18 mouse cellular contexts compared by ENCODE assay signal in genomic region chr7:142087069-142087652, GRCm38 (mm10). TPM values are rescaled to one million over a fixed set of nuclear protein-coding genes. Genes with fewer than 3 reads are reported as not detected.
DNase-seq lines count a peak whose midpoint lies in the region; ATAC-seq and TF ChIP-seq lines count a peak whose summit lies in the region.
"Had no signal": no experiment of that assay in that cellular context is flagged by ENCODE, and none has a peak within 500 bp of the region (broad histone marks: within the 10 kb centered on the region; RNA-seq: fewer than 3 reads in every experiment).

No protein-coding gene starts in this region.

- no peak for TF ChIP-seq CTCF in lung, adult 2 months (IDR thresholded peaks at IDR 0.05; ENCODE audit: insufficient read depth, low read length)

- no peak for TF ChIP-seq POLR2A in lung, adult 2 months (IDR thresholded peaks at IDR 0.05; ENCODE audit: borderline replicate concordance, extremely low read depth, low read depth, low read length)

- H3K27ac ChIP-seq in heart, embryonic 12.5 days (ENCODE audit: poor library complexity, severe bottlenecking): no peak overlapping the region; the same call in 1 of the 2 replicates
- no peak overlapping the region for H3K27ac ChIP-seq in intestine, embryonic 16.5 days (ENCODE audit: low read length)

- H3K4me3 ChIP-seq in heart, embryonic 12.5 days: no peak overlapping the region
- H3K4me3 ChIP-seq in intestine, embryonic 16.5 days (ENCODE audit: low read length): no peak overlapping the region
- no peak overlapping the region for H3K4me3 ChIP-seq in lung, adult 2 months (replicated peaks; ENCODE audit: extremely low read depth, low read depth, low read length)
- H3K4me3 ChIP-seq: megakaryocyte, embryonic 14.5 days had no signal

- 83% methylated on average over 1 of the region's 1 CpGs for WGBS in heart, embryonic 12.5 days
- 93% methylated on average over 1 of the region's 1 CpGs for WGBS in intestine, embryonic 16.5 days
- 80% methylated on average over 1 of the region's 1 CpGs for WGBS in lung, adult 2 months

- no peak overlapping the region for H3K4me2 ChIP-seq in heart, embryonic 12.5 days
- no peak overlapping the region for H3K4me2 ChIP-seq in intestine, embryonic 16.5 days (ENCODE audit: low read depth, low read length)

- H3K27me3 ChIP-seq in heart, embryonic 12.5 days (replicated peaks): peaks cover 28% of the 10 kb centered on the region
- peaks cover 13% of the 10 kb centered on the region for H3K27me3 ChIP-seq in intestine, embryonic 16.5 days (replicated peaks; ENCODE audit: control insufficient read depth, insufficient read depth, low read length)

- peaks cover 54% of the 10 kb centered on the region for H3K36me3 ChIP-seq in heart, embryonic 12.5 days
- peaks cover 3% of the 10 kb centered on the region; the same call in 1 of the 2 replicates for H3K36me3 ChIP-seq in intestine, embryonic 16.5 days (ENCODE audit: control insufficient read depth, insufficient read depth, low read length)

- DNase-seq in heart, adult 9 months (ENCODE audit: low spot score in 2 of 2): no peak
- DNase-seq in c-Kit-negative CD71-positive TER-119-positive erythroid progenitor cells, embryonic 14.5 days (ENCODE audit: low read depth, low spot score): peak; percentile 82
- no peak for DNase-seq in layer of hippocampus, adult 9-10 months (ENCODE audit: low spot score)
- DNase-seq in lung, adult 2 months: no peak
- no peak for DNase-seq in adrenal gland, adult 8-10 months
- DNase-seq: cerebellum, postnatal 14 days; heart, adult 18-20 months; kidney, adult 8-10 months; right cerebral cortex, postnatal 14 days; thymus, adult 18-20 months had no signal

- peak; percentile 81 for ATAC-seq in heart, embryonic 12.5 days (ENCODE audit: insufficient number of reproducible peaks, low FRiP score)
- ATAC-seq in intestine, embryonic 16.5 days: peak; percentile 59; the same call in 1 of the 2 replicates
- peak; percentile 90 for ATAC-seq in megakaryocyte-erythroid progenitor cell, adult 5-6 weeks (replicated peaks; ENCODE audit: low FRiP score, low TSS enrichment, poor library complexity, severe bottlenecking)

- peaks cover 90% of the 10 kb centered on the region for H3K4me1 ChIP-seq in heart, embryonic 12.5 days (replicated peaks)
- H3K4me1 ChIP-seq in intestine, embryonic 16.5 days (ENCODE audit: control insufficient read depth, insufficient read depth, low read length): peaks cover 17% of the 10 kb centered on the region
- peaks cover 13% of the 10 kb centered on the region for H3K4me1 ChIP-seq in lung, adult 2 months (ENCODE audit: control insufficient read depth, insufficient read depth, low read length)

- no peak overlapping the region for H3K9ac ChIP-seq in heart, embryonic 12.5 days
- H3K9ac ChIP-seq in intestine, embryonic 16.5 days (ENCODE audit: low read depth, low read length): no peak overlapping the region

- no peaks in the 10 kb centered on the region for H3K9me3 ChIP-seq in heart, embryonic 12.5 days (replicated peaks)
- H3K9me3 ChIP-seq in intestine, embryonic 16.5 days (ENCODE audit: control insufficient read depth, low read length): no peaks in the 10 kb centered on the region
- H3K9me3 ChIP-seq: megakaryocyte, embryonic 14.5 days had no signal

RNA-seq across cellular contexts. Expression of gene Dusp8, which starts 8.5 kb away (rescaled TPM):
- 17.7 and 17.8 TPM in 2 replicates for polyA plus RNA-seq in heart, embryonic 12.5 days (2016; fragmentation: Nextera tagmentation; extraction: Ambion mirVana)
- polyA plus RNA-seq in intestine, embryonic 16.5 days (2015; fragmentation: Nextera tagmentation; extraction: Ambion mirVana): 4.8 and 5.6 TPM in 2 replicates
- 0.25 TPM in 1 of 2 replicates, not detected in the other for total RNA-seq in megakaryocyte-erythroid progenitor cell, adult 5-6 weeks (2014; fragmentation: Nextera tagmentation)
- 0.04 and 1.1 TPM in 2 replicates for total RNA-seq in megakaryocyte-erythroid progenitor cell, adult 5-6 weeks (2017)
- polyA plus RNA-seq in lung, adult 2 months (2012; rRNA removed): 30.1 and 33.3 TPM in 2 replicates
- 10 to 100 TPM in 3 of 4 experiments, 1 to 10 TPM in 1; 4.6 to 18.1 (median 14.3) TPM for total RNA-seq in adrenal gland, adult 8-10 months (2022)

RNA-seq across cellular contexts. Expression of gene Mob2, which starts 26.3 kb away (rescaled TPM):
- 42.7 and 43.6 TPM in 2 replicates for polyA plus RNA-seq in heart, embryonic 12.5 days (2016; fragmentation: Nextera tagmentation; extraction: Ambion mirVana)
- polyA plus RNA-seq in intestine, embryonic 16.5 days (2015; fragmentation: Nextera tagmentation; extraction: Ambion mirVana): 57.8 and 64.4 TPM in 2 replicates
- total RNA-seq in megakaryocyte-erythroid progenitor cell, adult 5-6 weeks (2014; fragmentation: Nextera tagmentation): 39.5 and 41.5 TPM in 2 replicates
- 36.2 and 37.3 TPM in 2 replicates for total RNA-seq in megakaryocyte-erythroid progenitor cell, adult 5-6 weeks (2017)
- 40.6 and 54.0 TPM in 2 replicates for polyA plus RNA-seq in lung, adult 2 months (2012; rRNA removed)
- total RNA-seq in adrenal gland, adult 8-10 months (2022): 10 to 100 TPM; 52.8 to 65.8 (median 57.6) TPM

RNA-seq across cellular contexts. Expression of gene Gm45618, which starts 33.4 kb away (rescaled TPM):
- not detected in 2 replicates for polyA plus RNA-seq in heart, embryonic 12.5 days (2016; fragmentation: Nextera tagmentation; extraction: Ambion mirVana)
- polyA plus RNA-seq in intestine, embryonic 16.5 days (2015; fragmentation: Nextera tagmentation; extraction: Ambion mirVana): not detected in 2 replicates
- total RNA-seq in megakaryocyte-erythroid progenitor cell, adult 5-6 weeks (2014; fragmentation: Nextera tagmentation): not detected in 2 replicates
- total RNA-seq in megakaryocyte-erythroid progenitor cell, adult 5-6 weeks (2017): not detected in 2 replicates
- polyA plus RNA-seq in lung, adult 2 months (2012; rRNA removed): not detected in 2 replicates
- total RNA-seq in adrenal gland, adult 8-10 months (2022): not detected
- total RNA-seq: heart, adult 18-20 months; hematopoietic stem cell, adult 5-6 weeks; layer of hippocampus, adult 18-20 months; liver, adult 2 months had no signal
- polyA plus RNA-seq: frontal cortex, adult 2 months; liver, adult 2 months had no signal

RNA-seq across cellular contexts. Expression of gene Gm39115, which starts 48.7 kb away (rescaled TPM):
- not detected in 2 replicates for polyA plus RNA-seq in heart, embryonic 12.5 days (2016; fragmentation: Nextera tagmentation; extraction: Ambion mirVana)
- polyA plus RNA-seq in intestine, embryonic 16.5 days (2015; fragmentation: Nextera tagmentation; extraction: Ambion mirVana): not detected in 2 replicates
- total RNA-seq in megakaryocyte-erythroid progenitor cell, adult 5-6 weeks (2014; fragmentation: Nextera tagmentation): not detected in 2 replicates
- total RNA-seq in megakaryocyte-erythroid progenitor cell, adult 5-6 weeks (2017): not detected in 2 replicates
- polyA plus RNA-seq in lung, adult 2 months (2012; rRNA removed): not detected in 2 replicates
- not detected for total RNA-seq in adrenal gland, adult 8-10 months (2022)
- total RNA-seq: heart, adult 18-20 months; hematopoietic stem cell, adult 5-6 weeks; layer of hippocampus, adult 18-20 months; liver, adult 2 months had no signal
- polyA plus RNA-seq: frontal cortex, adult 2 months; liver, adult 2 months had no signal

RNA-seq across cellular contexts. Expression of gene Gm45337, which starts 57.2 kb away (rescaled TPM):
- polyA plus RNA-seq in heart, embryonic 12.5 days (2016; fragmentation: Nextera tagmentation; extraction: Ambion mirVana): not detected in 2 replicates
- not detected in 2 replicates for polyA plus RNA-seq in intestine, embryonic 16.5 days (2015; fragmentation: Nextera tagmentation; extraction: Ambion mirVana)
- not detected in 2 replicates for total RNA-seq in megakaryocyte-erythroid progenitor cell, adult 5-6 weeks (2014; fragmentation: Nextera tagmentation)
- total RNA-seq in megakaryocyte-erythroid progenitor cell, adult 5-6 weeks (2017): not detected in 2 replicates
- polyA plus RNA-seq in lung, adult 2 months (2012; rRNA removed): not detected in 2 replicates
- not detected for total RNA-seq in adrenal gland, adult 8-10 months (2022)
- total RNA-seq: heart, adult 18-20 months; hematopoietic stem cell, adult 5-6 weeks; layer of hippocampus, adult 18-20 months; liver, adult 2 months had no signal
- polyA plus RNA-seq: frontal cortex, adult 2 months; liver, adult 2 months had no signal
